Comparison of ENCODE assay signal across 10 mouse cellular contexts in genomic region chr3:119995781-119996180, GRCm38 (mm10).
DNase-seq lines count a peak whose midpoint lies in the region; ATAC-seq and TF ChIP-seq lines count a peak whose summit lies in the region.
"Had no signal": no experiment of that assay in that cellular context is flagged by ENCODE, and none has a peak within 500 bp of the region (broad histone marks: within the 10 kb centered on the region; RNA-seq: fewer than 3 reads in every experiment).

No protein-coding gene starts in this region.

- H3K27ac ChIP-seq in gastrocnemius, adult 2 months = no peak overlapping the region
- H3K27ac ChIP-seq in lung, embryonic 16.5 days (ENCODE audit: low read length) = peak overlapping the region; percentile 47
- H3K27ac ChIP-seq: midbrain, embryonic 12.5 days had no signal

- peak; percentile 93 for ATAC-seq in lung, embryonic 16.5 days (ENCODE audit: low read depth)
- ATAC-seq in granulocyte monocyte progenitor cell, adult 5-6 weeks (replicated peaks; ENCODE audit: poor library complexity, severe bottlenecking) = no peak

- TF ChIP-seq CTCF in gastrocnemius, adult 2 months (IDR thresholded peaks at IDR 0.05) = no peak

- DNase-seq in gastrocnemius, adult 2 months = peak; percentile 44
- no peak for DNase-seq in gastrocnemius, postnatal 25 days
- peak; percentile 67 for DNase-seq in Muller cell, postnatal 12 days (ENCODE audit: inconsistent ontology term)
- DNase-seq in fibroblast of lung, adult 2 months (ENCODE audit: low read depth) = peak; percentile 66
- DNase-seq in heart, postnatal 4 days = peak; percentile 57
- no peak for DNase-seq in natural killer cell, adult 2 months (ENCODE audit: low spot score in 2 of 2)

- no peak overlapping the region for H3K4me3 ChIP-seq in gastrocnemius, adult 2 months
- H3K4me3 ChIP-seq in lung, embryonic 16.5 days (ENCODE audit: low read length) = no peak overlapping the region
- H3K4me3 ChIP-seq: midbrain, embryonic 12.5 days had no signal

- H3K4me2 ChIP-seq in lung, embryonic 16.5 days (ENCODE audit: low read depth, low read length) = no peak overlapping the region
- H3K4me2 ChIP-seq: midbrain, embryonic 12.5 days had no signal

- H3K27me3 ChIP-seq in lung, embryonic 16.5 days (ENCODE audit: control insufficient read depth, insufficient read depth, low read depth, low read length) = no peaks in the 10 kb centered on the region
- H3K27me3 ChIP-seq: midbrain, embryonic 12.5 days had no signal

- no peak overlapping the region for H3K9ac ChIP-seq in lung, embryonic 16.5 days (ENCODE audit: low read length)
- H3K9ac ChIP-seq: midbrain, embryonic 12.5 days had no signal

- intact Hi-C loops in gastrocnemius, adult 2 months (cut with DNase I) = no loop called here

- no peaks in the 10 kb centered on the region for H3K9me3 ChIP-seq in lung, embryonic 16.5 days (ENCODE audit: control insufficient read depth, low read length)
- H3K9me3 ChIP-seq: midbrain, embryonic 12.5 days had no signal

- peaks cover 6% of the 10 kb centered on the region for H3K4me1 ChIP-seq in lung, embryonic 16.5 days (replicated peaks; ENCODE audit: control insufficient read depth, insufficient read depth, low read length)
- H3K4me1 ChIP-seq: midbrain, embryonic 12.5 days had no signal

- no peaks in the 10 kb centered on the region for H3K36me3 ChIP-seq in lung, embryonic 16.5 days (ENCODE audit: control insufficient read depth, insufficient read depth, low read length)
- H3K36me3 ChIP-seq: G1E; midbrain, embryonic 12.5 days had no signal

- WGBS in lung, embryonic 16.5 days = 33% methylated on average over 4 of the region's 4 CpGs

Comparison
In these comparisons a context has a peak if more than half of its experiments do, and no peak if none do; other contexts are left out.
1. DNase-seq: peak in gastrocnemius, adult 2 months (single experiment), Muller cell, postnatal 12 days (single experiment), fibroblast of lung, adult 2 months (single experiment) and heart, postnatal 4 days (single experiment); none in gastrocnemius, postnatal 25 days (single experiment) and natural killer cell, adult 2 months (0 of 2).